Mouse (Mus musculus): ENCODE data around the gene Grasp.
A peak's percentile ranks its signal among the peaks of the same experiment; 100 is the strongest.

Grasp gene

DNA sequence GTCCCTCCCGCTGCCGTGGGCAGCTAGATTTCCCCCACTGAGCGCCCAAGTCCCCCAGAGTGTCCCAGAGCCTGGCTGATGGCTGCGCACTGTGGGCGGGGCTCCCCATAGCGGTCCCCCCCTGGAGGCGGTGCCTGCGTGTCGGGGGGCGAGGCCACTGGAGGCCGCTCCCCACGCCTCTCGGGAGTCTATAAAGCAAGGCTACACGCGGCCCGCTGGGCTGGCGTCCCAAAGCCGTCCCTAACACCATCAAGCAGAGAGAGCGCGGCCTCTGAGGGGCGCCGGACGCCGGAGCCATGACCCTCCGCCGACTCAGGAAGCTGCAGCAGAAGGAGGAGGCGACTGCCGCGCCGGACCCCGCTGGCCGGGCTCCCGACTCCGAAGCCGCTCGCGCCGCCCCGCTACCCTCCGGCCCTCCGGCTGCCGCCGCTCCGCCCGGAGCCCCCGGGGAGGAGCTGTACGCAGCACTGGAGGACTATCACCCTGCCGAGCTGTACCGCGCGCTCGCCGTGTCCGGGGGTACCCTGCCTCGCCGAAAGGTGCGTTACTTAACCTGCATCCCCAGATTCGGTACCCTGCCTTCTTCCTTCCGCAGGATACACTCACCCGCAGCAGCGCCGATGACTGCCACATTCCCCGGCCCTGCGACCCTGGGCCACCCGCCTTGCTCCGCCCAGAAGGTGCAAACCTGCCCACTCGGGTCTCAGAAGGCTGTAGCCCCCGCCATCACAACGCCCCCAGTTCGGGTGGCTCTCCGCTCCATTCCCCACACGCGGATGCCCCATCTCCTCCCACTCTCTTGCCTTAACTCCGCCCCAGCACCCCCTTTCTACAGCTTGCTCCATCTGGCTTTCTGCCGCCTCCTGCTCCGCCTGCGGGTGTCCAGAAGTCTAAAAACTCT is at the start of gene Grasp:
Grasp (plus strand) TSS at position 183 of the 901 bp plus-strand sequence.
- peak; percentile 79 for DNase-seq (ENCODE audit: low spot score)

DNA sequence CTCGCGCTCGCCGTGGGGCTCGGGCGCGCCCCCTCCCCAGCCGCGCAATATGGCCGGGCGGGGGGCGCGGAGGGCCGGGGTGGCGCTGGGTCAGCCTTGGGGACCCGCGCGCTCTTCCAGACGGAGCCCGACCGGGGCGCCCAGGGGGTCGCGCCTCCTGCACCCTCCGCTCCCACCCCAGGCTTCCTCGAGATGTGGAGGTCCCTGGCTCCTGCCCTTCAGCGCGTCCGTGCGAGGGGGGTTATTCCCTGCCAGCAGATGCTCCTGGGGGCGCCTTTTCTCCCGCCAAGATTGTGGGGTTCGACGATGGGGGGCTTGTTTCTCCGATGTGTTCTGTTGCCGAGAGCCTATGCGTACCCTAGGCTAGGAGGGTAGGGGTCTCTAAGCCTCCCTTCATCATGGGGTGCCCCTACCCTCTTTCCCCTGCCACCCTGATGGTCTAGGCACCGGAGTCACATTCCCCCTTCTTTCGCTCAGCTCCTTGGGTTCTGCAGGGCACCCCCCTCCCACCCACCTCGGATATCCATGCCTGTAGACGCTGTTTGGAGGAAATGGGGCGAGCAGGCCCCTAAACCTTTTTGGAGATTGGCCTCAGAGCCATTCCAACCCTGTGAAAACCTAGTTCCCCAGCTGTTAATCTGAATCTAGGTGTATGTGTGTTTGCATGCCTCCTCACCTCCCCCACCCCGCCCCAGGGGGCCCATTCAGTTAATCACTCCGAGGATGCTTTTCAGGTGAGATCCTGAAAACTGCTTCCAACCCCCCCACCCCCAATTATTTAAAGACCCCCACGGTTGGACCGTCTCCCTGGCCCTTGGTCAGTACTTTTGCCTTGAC is 49.5 kb upstream of the Grasp start:
- DNase-seq (ENCODE audit: low spot score): no peak

DNA sequence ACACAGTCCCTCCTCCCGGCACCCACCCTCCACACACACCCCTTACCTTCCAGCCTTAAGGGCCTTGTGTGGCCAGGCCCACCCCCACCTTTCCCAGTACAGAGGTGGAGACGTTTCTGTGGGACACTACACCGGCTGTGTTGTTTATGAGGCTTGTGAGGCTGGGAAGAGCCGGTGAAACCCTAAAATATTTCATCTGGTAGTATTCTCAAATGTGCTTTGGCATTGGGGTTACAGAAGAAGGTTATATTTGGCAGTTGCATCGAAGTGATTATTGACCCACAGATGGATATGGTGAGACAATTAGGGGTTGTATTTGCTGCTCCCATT is 48.9 kb upstream of the Grasp start:
- DNase-seq (ENCODE audit: low spot score): no peak

DNA sequence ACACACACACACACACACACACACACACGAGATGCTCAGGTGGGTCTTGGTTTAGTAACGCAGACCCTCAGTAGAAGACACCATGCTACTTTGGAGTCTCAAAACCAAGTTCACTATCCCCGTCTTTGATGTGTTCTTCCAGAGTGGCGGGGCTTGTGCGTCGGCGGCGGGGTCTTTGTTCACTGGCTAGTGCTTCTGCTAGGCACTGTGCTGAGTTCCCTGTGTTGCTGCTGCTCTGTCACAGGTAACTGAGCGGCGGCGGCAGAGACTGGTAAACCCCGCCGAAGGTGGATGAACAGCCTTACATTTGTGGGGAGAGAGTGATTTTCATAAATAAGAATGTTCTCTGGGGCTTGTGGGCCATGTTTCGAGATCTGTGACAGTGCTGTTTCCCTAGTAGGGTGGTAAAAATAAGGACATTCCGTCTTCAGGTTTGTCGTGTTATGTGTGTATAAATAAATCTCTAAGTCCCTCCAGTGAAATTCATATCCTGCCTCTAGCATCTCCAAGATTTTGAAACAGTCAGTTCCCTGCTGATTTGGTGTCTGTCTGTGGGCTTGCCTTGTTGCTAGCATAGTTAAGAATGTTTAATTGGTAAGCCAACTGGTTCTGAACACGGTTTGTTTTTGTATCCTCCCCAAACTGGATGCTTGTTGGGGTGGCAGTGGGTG is 48.2 kb upstream of the Grasp start:
- DNase-seq (ENCODE audit: low spot score): no peak

DNA sequence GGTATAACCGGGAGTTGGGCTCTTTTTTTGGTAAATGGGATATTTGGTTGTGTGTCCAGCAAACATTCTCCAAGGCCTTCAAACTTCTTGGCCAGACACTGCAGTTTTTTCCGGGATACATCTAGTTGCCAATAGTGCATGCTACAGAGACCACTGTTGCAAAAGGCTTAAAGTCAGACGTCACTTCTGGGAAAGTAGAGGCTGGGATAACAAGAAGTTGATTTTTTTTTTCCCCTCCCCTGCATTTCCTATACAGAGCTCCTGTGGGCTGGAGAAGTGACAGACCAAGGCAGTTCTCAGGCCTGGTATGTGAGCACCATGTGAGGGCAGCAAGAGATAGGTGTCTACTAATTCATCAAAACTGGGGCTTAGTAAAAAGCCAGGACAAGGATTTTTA is 47.7 kb upstream of the Grasp start:
- DNase-seq (ENCODE audit: low spot score): no peak

DNA sequence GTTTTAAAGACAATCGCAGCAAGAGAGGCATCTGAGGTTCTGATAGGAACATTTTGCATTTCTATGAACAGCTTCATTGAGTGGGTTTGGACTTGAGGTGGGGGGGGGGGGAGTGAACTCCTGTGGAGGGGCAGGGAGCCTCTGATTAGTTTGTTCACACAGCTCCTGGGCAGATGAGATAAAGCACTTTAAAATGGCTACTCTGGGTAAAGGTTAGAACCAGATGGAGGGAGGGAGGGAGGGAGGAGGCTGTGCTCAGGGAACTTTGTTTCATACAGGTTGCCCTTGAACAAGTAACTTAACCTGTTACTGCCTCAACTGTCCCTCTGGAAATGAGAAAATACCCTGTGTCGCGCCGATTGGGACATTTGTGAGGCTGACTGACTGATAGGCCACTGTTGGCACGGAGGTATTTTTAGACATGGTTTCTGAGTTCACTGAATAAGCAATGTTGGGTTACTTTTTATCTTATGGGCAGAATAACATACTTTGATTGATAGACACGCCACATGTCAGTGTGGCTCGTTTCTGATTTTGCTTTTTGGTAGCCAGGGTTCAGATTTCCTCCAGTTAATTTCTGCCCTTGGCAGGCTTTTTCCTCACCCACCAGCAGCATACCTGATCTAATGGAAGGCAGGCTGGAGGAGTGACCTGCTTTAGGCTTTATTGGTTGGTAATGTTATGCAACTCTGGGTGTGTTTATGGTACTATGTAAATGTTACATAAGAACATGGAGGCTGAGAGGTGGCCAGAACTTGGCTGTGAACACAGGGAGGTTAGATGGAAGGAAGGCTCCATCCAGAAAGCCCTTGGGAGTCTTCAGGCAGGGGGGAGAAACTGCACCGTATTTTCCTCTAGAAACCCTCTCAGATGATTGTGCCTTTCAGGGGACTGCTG is 46.9 kb upstream of the Grasp start:
- peak; percentile 50 for DNase-seq (ENCODE audit: low spot score)

DNA sequence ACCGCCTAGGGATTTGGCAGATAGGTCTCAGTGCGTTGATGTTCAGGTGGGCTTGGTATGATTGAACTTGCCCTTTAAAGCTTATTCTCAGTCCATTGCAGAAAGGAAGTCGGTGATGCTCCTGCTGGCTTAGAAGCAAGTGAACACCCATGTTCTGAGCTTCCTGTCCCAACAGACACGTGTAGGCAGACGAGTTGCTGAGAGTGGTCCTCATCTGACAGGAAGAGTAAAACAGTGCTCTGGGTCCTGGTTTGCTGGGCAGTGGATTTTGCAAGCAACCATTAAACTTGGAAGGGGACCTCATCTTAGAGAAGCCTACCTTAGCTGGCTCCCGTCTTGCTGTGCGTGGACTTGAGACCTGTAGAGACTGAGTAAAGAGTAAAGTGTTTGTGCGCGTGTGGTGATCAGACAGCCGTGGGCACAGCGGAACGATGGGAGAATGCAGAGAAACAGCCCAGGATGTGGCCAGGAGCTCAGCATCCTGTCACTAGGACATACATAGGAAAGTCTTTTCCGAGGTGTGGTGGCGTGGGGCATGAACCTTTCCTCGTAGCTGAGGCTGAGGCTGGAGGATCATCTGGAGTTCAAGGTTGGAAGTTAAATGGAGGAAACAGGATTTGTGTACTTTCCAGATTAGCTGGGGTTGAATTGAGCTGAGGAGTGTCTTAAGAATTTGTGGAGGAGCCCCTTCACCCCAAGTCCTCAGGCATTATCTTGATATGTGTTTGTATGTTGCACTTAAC is 43.5 kb upstream of the Grasp start:
- no peak for DNase-seq (ENCODE audit: low spot score)

DNA sequence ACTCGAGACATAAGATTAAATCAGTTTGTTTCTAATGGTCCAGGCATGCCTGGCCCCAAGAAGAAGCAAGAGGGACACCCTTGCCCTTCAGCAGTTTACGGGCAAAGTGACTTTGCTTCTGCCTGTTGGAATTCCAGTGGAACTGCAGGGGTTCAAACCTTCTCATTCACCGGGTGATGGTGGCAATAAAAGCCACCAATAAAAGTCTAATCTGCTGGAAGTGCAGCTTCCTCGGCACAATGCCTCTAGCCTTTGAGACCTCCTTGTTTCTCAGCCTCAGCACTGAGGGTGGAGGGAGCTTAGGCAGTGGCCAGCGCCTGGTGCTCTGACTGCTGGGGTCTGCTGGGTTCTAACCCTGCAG is 42.9 kb upstream of the Grasp start:
- DNase-seq (ENCODE audit: low spot score): no peak

DNA sequence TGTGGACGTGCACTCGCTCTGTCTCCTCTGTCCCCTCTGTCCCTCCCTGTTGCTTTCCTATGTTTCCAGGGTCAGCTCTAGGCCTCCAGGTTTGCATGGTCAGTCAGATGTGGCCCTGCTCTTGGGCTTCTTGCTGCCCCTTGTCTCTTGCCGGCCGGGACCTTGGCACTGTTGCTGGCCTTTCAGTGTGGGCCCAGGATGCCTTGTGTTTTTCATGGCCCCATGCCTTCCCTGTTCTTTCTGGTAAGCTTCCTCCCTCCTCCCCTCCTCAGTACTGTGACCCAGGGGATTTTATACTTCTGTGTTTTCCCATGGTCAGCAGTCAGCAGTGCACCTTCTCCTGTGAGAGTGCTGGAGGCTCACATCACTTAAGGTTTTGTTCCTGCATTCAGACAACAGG is 42.5 kb upstream of the Grasp start:
- DNase-seq (ENCODE audit: low spot score): no peak

DNA sequence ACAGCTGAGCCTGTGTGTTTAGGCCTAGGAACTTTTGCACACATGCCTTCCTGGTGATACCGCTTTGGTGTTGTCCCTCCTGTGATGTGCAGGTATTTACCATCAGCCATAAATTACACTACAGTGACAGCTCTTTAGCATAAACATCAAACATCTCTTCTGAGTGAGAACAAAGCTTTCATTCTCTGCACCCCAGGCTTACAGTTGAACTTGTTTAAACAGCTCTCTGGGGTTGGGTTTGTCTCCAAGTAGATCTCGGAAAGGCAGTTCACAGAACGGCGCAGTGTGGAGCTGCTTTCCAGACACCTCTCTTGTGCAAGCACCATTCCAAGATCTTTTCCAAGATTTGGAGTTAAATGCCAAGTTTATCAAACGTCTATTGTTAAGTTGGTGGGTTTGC is 41.3 kb upstream of the Grasp start:
- DNase-seq (ENCODE audit: low spot score): no peak

DNA sequence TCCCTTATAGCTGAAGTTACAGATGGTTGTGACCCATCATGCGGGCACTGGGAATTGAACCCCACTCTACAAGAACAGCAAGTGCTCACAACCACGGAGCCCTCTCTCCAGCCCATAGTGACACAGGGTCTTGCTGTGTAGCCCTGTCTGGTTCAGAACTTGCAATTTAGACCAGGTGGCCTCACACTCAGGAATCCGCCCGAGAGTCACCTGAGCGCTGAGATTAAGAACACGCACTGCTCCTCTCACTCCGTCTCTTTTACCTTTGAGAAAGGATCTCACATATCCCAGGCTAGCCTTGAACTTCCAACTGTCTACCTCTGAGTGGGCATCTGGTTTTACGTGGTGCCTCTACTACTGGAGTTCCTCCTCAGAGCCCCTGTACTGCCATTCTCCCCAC is 39.7 kb upstream of the Grasp start:
- no peak for DNase-seq (ENCODE audit: low spot score)

DNA sequence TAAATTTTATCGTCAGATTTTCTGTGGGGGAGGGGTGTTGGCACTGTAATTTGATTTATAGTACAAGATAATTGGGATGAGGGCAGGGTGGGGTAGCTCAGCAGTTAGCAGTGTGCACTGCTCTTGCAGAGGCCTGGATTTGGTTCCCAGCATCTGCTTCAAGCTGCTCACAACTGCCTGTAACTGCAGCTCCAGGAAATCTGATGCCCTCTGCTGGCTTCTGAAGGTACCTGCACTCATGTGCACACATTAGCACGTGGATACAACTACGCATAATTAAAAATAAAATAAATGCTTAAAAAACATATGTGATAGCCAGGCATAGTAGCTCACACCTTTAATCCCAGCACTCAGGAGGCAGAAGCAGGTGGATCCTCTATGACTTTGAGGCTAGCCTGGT is 38.4 kb upstream of the Grasp start:
- DNase-seq (ENCODE audit: low spot score): no peak

DNA sequence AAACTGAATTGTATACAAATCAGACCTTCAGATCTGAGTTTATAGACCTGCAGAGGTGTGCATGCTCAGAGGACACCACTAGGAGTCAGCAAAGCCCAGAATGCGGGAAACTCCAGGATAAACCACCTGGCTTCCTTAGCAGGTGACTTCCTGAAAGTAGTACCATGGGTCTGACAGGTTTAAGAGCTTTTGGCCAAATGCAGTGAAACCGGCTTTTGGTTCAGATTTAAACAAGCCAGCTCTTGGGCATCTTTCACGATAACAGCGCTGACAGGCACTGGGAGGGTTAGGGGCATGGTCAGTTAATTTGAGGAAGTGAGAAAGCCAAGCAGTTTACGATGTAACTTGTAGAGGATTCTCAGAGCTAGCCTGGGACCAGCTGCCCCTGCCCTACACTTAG is 36.1 kb upstream of the Grasp start:
- no peak for DNase-seq (ENCODE audit: low spot score)

DNA sequence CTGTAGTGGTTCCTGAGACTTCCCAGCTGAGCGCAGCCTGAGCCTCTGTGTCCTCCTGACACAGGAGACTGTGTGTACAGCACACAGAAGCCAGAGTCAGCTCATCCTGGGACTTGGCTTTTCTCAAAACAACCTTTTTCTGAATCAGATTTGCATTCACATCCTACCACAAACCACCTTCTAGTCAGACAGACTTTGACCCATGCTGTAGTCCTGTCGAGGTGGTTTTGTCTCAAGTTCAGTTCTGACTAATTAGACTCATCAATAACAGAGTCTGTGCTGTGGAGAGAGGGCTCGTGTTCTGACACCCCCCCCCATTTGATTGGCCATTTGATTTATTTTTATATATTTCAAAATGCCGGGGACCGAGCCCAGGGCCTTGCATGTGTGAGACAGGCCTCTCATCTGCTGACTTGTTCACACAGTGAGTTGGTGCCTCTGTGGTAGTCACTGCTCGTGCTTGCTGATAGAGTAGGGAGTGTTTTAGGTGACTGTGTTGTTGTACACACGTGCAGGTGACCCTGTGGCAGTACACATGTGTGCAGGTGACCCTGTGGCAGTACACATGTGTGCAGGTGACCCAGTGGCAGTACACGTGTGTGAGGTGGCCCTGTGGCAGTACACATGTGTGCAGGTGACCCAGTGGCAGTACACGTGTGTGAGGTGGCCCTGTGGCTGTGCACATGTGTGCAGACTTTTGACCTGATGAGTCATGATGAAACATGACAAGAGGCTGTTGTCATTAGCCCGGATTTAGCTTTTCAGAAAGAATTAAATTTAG is 33.8 kb upstream of the Grasp start:
- no peak for DNase-seq (ENCODE audit: low spot score)

DNA sequence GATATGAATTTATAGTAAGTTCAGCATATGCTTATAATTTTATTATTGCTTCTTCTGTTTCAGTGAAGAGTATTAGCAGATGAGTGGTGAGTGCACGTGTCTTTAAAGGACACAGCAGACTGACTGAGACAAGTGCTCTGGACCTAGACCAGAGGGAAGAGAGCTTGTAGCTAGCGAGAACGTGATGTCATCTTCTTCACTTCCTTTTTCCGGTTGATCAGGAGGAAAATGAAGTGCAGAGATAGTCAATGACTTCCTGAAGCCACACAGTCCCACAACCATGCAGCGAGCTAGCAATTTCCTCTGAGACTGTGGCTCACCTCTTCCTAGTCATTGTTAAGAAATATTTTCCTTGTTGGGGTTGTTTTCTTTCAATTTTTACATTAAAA is 33.2 kb upstream of the Grasp start:
- no peak for DNase-seq (ENCODE audit: low spot score)

DNA sequence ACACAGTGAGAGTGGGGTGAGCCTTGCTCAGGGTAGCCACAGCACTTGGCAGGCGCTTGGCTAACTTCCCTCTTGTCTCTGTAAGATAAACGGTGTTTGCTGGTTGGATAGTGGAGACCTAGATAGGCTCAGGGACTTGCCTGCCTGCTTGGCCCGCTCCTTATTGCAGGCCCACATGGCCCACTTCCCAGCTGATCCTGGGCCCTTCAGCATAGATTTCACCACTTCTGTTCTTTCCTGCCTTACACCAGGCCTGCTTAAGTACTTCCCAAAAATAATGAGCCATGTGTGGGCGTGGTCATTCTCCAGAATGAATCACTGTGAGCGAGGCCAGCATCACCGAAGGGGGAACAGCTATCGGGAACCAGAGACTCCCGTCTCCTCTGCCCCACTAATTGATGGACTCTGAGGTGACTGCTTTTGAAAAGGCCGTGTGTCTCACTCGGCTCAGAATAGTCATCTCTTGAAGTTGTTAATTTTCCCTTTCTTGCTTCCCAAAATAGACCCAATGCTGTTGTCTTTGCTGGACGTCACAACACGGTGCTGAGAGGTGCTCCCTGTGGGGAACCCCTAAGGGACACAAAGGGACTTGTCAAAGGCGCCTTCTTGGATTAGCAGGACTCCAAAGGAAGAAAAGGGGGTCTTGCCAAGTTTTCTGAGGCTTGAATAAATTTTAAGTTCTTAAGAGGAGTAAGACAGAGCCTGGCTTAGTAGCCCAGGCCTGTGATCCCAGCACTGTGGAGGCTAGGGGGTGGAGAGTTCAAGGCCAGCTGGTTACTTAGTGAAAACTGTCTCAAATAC is 32.3 kb upstream of the Grasp start:
- no peak for DNase-seq (ENCODE audit: low spot score)

DNA sequence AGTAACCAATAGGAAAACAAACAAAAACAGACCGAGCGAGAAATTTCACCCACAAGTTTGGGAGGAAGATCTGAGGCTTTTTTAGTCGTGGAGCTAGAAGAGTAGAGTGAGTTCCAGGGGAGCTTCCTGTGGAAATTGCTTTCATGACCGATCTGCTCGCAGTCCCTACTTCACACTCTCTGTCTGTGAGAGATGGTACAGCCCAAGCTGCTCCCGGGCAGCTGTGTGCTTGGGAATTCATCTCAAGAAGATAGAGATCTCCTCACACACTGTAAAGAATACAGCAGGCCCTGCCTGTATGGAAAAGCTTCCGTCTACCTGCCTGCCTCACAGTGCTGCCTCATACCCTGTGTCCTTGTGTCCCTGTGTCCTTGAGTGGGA is 31.7 kb upstream of the Grasp start:
- no peak for DNase-seq (ENCODE audit: low spot score)

DNA sequence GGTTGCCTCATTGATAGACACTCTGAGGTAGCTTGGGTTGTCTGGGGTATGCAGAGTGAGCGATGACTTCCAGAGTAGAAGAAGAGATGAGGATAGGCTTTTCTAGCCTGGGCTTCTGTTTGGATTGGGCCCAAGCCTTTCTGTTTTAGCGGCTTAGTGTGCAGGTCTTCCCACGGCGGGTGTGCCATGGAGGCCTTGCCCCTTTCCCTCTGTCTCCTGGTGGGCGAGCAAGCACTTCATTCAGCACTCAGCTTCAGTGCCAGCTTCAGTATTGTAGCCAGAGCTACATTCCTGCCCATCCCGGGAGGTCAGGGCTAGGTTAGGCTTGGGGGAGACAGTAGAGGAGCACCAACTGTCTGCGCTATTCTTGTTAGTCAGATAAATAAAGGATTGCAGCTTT is 31.3 kb upstream of the Grasp start:
- no peak for DNase-seq (ENCODE audit: low spot score)

DNA sequence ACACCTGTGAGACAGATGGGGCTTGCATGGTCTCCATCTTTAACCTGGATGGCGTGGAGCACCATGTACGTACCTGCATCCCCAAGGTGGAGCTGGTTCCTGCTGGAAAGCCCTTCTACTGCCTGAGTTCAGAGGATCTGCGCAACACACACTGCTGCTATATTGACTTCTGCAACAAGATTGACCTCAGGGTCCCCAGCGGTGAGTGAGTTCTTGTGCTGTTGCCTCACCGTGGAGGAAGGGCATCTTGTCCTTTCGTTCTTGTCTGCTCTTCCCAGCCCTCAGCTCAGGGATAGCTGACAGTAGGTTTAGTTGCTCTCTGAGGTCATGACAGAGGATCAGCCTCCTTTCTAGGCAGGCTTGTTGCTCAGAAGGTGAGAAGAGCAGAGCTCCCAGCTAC is 30.0 kb upstream of the Grasp start:
- peak; percentile 59 for DNase-seq (ENCODE audit: low spot score)

Data from yolk sac, embryonic 10.5 days (tissue).